Mouse (Mus musculus) mesoderm, embryonic 11.5 days (tissue): Measurements from ENCODE around the gene Atp5h.
A peak's percentile ranks its signal among the peaks of the same experiment; 100 is the strongest.
"Not testable (repeated sequence)": the region's sequence is repeated elsewhere in the genome, so short reads cannot be mapped to it uniquely, and the experiment has no call there.

ENCODE experiments used
- DNase-seq: peaks from one replicate; pipeline ENCODE4 v3.0.0-alpha.2; 2012; ENCODE audit warnings: low read depth, low spot score

Gene Atp5h

GRCm38 (mm10) chr11:115400630-115401391, 19.0 kb downstream of the Atp5h start:
- DNase-seq: peak; percentile 12

- DNase-seq: no peak
Observed at GRCm38 (mm10) chr11:115400126-115400525, 19.6 kb downstream of the Atp5h start.

- no peak for DNase-seq
Observed at GRCm38 (mm10) chr11:115398085-115398484, 21.7 kb downstream of the Atp5h start.

DNA sequence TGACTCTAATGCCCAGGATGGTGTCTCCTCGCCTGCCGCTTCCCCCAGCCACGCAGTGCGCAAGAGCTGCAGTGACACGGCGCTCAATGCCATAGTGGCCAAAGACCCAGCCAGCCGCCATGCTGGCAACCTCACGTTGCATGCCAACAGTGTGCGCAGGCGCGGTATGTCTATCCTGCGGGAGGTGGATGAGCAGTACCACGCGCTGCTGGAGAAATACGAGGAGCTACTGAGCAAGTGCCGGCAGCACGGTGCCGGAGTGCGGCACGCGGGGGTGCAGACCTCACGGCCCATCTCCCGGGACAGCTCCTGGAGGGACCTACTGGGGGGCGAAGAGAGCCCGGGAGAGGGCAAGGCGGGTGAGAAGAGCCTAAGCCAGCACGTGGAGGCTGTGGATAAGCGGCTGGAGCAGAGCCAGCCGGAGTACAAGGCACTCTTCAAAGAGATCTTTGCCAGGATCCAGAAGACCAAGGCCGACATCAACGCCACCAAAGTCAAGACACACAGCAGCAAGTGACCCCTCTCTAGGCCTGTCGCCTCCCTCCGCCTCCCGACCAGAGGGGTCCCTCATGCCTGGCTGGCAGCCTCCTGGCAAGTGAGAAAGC, 25.9 kb downstream of the Atp5h start:
- no peak for DNase-seq

GRCm38 (mm10) chr11:115391358-115391757, 28.4 kb downstream of the Atp5h start:
- no peak for DNase-seq

DNA sequence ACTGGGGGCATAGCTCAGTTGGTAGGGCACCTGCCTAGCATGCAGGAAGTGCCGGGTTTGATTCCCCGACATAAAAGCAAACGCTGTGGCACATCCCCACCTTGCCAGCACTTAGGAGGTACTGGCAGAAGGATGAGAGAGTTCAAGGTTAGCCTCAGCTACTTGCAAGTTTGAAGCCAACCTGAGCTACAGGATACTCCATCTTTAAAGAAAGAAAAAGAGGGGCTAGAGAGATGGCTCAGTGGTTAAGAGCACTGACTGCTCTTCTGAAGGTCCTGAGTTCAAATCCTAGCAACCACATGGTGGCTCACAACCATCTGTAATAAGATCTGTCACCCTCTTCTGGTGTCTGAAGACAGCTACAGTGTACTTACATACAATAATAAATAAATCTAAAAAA, 32.9 kb downstream of the Atp5h start:
- DNase-seq: not testable (repeated sequence)

- no peak for DNase-seq
Observed at GRCm38 (mm10) chr11:115384587-115384986, 35.2 kb downstream of the Atp5h start.

- no peak for DNase-seq
Observed at GRCm38 (mm10) chr11:115383701-115384474, 35.9 kb downstream of the Atp5h start.

GRCm38 (mm10) chr11:115382891-115383290, 36.9 kb downstream of the Atp5h start:
- DNase-seq: no peak

DNA sequence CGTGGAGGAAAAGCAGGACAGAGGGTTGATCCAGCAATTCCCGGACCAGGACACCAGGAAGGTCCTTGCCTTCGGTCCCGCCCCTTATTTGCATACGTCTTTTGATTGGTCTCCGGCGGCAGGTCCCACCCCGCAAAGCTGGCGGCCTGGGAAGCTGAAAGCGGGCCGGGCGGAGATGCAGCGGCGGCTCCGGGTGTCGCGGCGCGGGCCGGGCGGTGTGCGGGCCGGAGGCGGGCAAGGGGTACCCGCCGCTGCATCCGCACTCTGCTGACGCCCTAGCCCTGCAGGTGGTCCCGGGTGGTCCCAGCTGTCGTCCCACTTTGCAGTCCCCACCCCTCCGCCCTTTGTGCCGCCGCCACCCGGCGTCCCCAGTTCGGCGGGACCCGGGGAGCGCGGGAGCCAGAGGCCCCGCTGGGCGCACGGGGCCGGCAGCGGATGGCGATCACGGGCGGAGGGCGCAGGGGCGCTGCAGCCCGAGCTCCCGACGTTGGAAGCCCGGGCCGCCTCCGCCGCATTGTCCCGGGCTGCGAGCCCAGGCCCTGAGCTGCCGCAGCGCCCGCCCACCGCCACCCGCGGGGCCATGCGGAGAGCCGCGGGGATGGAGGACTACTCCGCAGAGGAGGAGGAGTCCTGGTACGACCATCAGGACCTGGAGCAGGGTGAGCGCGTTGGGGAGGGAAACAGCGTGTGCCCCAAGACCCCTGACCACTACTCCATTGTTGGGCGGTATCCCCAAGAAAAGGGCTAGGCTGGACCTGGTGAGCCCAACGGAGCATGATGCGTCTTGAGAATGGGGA, 37.8 kb downstream of the Atp5h start, which contains the start of gene Cdr2l:
Gene Cdr2l (plus strand): TSS at position 174 of the 797 bp plus-strand sequence.
- peak; percentile 94 for DNase-seq

- no peak for DNase-seq
Observed at GRCm38 (mm10) chr11:115381276-115381675, 38.5 kb downstream of the Atp5h start.

DNA sequence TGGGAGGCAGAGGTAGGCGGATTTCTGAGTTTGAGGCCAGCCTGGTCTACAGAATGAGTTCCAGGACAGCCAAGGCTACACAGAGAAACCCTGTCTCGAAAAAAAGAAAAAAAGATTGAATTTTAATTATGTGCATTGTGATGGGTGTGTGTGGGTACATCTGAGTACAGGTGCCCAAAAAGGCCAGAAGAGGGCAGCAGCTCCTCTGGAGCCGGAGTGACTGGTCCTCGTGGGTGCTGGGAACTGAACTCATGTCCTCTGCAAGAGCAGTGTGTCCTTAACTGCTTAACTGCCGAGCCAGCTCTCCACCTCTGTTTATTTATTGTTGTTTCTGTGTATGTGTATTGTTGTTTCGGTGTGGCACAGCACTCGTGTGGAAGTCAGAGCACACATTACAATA, 41.9 kb downstream of the Atp5h start:
- DNase-seq: no peak

- no peak for DNase-seq
Observed at GRCm38 (mm10) chr11:115377254-115377653, 42.5 kb downstream of the Atp5h start.

GRCm38 (mm10) chr11:115376722-115377121, 43.0 kb downstream of the Atp5h start:
- no peak for DNase-seq

DNA sequence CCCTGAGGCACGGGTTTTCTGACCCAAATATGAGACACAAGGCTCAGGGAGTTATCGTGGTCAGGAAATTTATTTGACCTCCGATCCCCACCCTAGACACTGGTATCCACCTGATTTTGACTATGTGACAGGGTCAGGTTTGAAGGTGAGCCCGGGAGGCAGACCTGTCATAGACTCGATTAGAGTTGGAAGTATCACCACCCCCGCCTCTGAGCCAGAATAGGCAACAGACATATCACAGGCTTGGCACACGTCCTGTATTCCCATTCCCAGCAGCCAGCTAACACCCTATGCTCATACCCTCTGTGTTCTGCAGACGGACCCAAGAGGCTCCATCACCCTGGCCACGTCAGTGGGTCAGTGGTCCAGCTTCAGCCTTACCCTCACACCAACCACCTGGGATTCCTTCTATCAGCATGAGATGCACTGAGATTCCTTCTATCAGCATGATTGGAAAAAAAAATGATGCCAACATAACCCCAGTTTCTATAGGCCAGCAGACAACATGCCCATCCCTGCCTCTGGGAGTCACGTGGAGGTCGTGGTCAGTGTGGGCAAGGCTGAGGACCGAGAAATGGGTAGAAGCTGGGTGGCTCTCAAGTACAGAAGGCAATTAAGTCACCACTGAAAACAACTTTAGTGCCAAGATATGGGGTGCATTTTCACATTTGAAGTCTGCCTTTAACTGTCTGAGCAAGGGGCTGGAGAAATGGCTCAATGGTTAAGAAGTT, 44.9 kb downstream of the Atp5h start:
- DNase-seq: no peak

- no peak for DNase-seq
Observed at GRCm38 (mm10) chr11:115373805-115374694, 45.7 kb downstream of the Atp5h start.

DNA sequence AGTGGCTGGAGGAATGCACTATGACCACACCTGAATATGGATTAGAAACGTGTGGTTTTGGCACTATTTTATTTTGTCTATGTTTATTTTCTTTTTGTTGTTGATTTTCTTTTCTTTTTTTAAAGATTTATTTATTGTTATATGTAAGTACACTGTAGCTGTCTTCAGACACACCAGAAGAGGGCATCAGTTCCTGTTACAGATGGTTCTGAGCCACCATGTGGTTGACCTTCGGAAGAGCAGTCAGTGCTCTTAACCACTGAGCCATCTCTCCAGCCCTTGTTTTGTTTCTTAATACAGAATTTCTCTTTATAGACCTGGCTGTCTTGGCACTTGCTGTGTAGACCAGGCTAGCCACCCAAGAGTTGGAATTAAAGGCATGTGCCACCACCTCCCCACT, 47.0 kb downstream of the Atp5h start:
- no peak for DNase-seq

- no peak for DNase-seq
Observed at GRCm38 (mm10) chr11:115372015-115372414, 47.7 kb downstream of the Atp5h start.

- no peak for DNase-seq
Observed at GRCm38 (mm10) chr11:115371354-115371753, 48.4 kb downstream of the Atp5h start.

DNA sequence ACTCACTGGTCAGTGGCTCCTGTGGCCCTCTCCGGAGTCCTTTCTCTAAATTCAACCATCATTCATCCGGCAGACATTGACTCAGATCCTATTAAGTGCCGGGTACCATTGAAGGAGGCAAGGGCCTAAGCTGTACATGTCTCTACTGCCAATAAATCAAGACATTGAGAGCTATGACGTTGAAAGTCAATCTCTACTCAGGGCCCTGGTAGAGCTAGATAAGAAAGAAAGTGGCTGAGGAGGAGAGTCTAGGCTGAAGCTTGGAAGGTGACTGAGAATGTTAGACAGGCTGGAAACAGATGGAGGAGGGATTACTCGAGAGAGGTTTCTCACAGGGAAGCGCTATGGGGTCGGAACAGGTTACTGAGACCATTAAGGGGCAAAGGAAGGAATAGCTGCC, 49.4 kb downstream of the Atp5h start:
- DNase-seq: no peak
